Mouse (Mus musculus) frontal cortex, adult (tissue): ENCODE data around the gene Pfn5.
"Not testable (repeated sequence)": the region's sequence is repeated elsewhere in the genome, so short reads cannot be mapped to it uniquely, and the experiment has no call there.

Experiments used
- ATAC-seq: cut with Nextera tagmentation; 2 replicates; pipeline ENCODE4 v1.9.2; 2017; ENCODE audit warnings: mild to moderate bottlenecking, moderate library complexity, mixed read lengths; ENCODE audit not compliant: low TSS enrichment

Pfn5 gene

GRCm38 (mm10) chrX:95557887-95558286 is at the start of gene Pfn5, which contains the start of gene Asb12:
Gene Pfn5 (plus strand): TSS chrX:95558104.
Gene Asb12 (minus strand): TSS chrX:95557987.
- ATAC-seq = no peak

GRCm38 (mm10) chrX:95523883-95524282 is 34.0 kb upstream of the Pfn5 start:
- no peak for ATAC-seq

GRCm38 (mm10) chrX:95525166-95525565 is 32.7 kb upstream of the Pfn5 start:
- ATAC-seq = no peak

GRCm38 (mm10) chrX:95535493-95535892 is 22.4 kb upstream of the Pfn5 start:
- not testable (repeated sequence) for ATAC-seq

GRCm38 (mm10) chrX:95554321-95554720 is 3.6 kb upstream of the Pfn5 start:
- ATAC-seq = no peak

GRCm38 (mm10) chrX:95600609-95601008 is 42.7 kb downstream of the Pfn5 start:
- no peak for ATAC-seq
